ENCODE assay signal across 35 mouse cellular contexts in the genomic region with DNA sequence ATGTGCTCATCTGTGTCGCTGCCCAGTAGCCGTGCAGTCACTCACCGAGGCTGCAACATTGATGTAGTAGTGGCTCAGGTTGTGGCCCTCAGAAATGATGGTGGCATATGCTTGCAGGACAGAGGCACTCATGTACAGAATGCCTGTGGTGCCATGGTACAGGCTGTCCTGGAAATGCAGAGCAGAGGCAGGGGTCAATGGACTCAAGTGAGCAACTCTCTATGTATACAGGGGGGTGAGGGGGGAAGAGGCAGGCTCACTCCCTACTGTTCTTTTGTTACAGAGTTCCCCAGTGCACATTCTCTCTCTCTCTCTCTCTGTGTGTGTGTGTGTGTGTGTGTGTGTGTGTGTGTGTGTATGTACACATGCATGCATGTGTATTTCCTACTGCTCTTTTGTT. TPM values are rescaled to one million over a fixed set of nuclear protein-coding genes. Genes with fewer than 3 reads are reported as not detected.
"Had no signal": no experiment of that assay in that cellular context is flagged by ENCODE, and none has a peak within 500 bp of the region (broad histone marks: within the 10 kb centered on the region; RNA-seq: fewer than 3 reads in every experiment).

No protein-coding gene starts in this region.

- H3K27ac ChIP-seq: heart, adult 2 months; heart, embryonic 10.5 days; heart, embryonic 13.5 days; heart, embryonic 15.5 days; hindbrain, embryonic 10.5 days; hindbrain, embryonic 12.5 days; hindbrain, embryonic 13.5 days; hindbrain, embryonic 14.5 days; hindbrain, embryonic 15.5 days; hindbrain, postnatal 0 days; intestine, embryonic 15.5 days; kidney, embryonic 15.5 days; kidney, postnatal 0 days; layer of hippocampus, adult 2 months had no signal

- H3K4me3 ChIP-seq: heart, adult 2 months; heart, embryonic 10.5 days; heart, embryonic 12.5 days; heart, embryonic 13.5 days; heart, embryonic 15.5 days; hindbrain, embryonic 10.5 days; hindbrain, embryonic 12.5 days; hindbrain, embryonic 13.5 days; hindbrain, embryonic 15.5 days; intestine, embryonic 15.5 days; kidney, embryonic 15.5 days; layer of hippocampus, adult 2 months had no signal

- H3K36me3 ChIP-seq: heart, embryonic 10.5 days; heart, embryonic 12.5 days; heart, embryonic 13.5 days; heart, embryonic 15.5 days; hindbrain, embryonic 10.5 days; hindbrain, embryonic 12.5 days; hindbrain, embryonic 13.5 days; hindbrain, embryonic 15.5 days; intestine, embryonic 15.5 days; kidney, embryonic 15.5 days had no signal

- H3K9ac ChIP-seq: heart, embryonic 12.5 days; heart, embryonic 13.5 days; heart, embryonic 15.5 days; hindbrain, embryonic 12.5 days; hindbrain, embryonic 13.5 days; hindbrain, embryonic 14.5 days; hindbrain, embryonic 15.5 days; intestine, embryonic 15.5 days; kidney, embryonic 15.5 days had no signal

- H3K4me1 ChIP-seq: heart, embryonic 10.5 days; heart, embryonic 13.5 days; heart, embryonic 15.5 days; hindbrain, embryonic 12.5 days; hindbrain, embryonic 13.5 days; hindbrain, embryonic 15.5 days; intestine, embryonic 15.5 days; kidney, embryonic 15.5 days had no signal

- H3K9me3 ChIP-seq: heart, embryonic 10.5 days; heart, embryonic 12.5 days; heart, embryonic 13.5 days; heart, embryonic 15.5 days; hindbrain, embryonic 10.5 days; hindbrain, embryonic 12.5 days; hindbrain, embryonic 13.5 days; hindbrain, embryonic 15.5 days; intestine, embryonic 15.5 days; kidney, embryonic 15.5 days had no signal

- ATAC-seq: hindbrain, embryonic 16.5 days; hindbrain, postnatal 0 days; inflammation-experienced regulatory T-cells, adult 6 months; intestine, embryonic 15.5 days; intestine, embryonic 16.5 days; intestine, postnatal 0 days had no signal

- DNase-seq: heart, adult 2 months; heart, postnatal 10 days; heart, postnatal 36 days; heart, postnatal 4 days; kidney, adult 11 months; kidney, adult 18-20 months; kidney, adult 2 months; kidney, adult 8-10 months; kidney, adult 9 months; kidney, postnatal 10 days; kidney, postnatal 14 days; kidney, postnatal 36 days; kidney, postnatal 4 days; layer of hippocampus, adult 9-11 months; layer of hippocampus, postnatal 36 days had no signal

- H3K27me3 ChIP-seq: heart, embryonic 12.5 days; heart, embryonic 13.5 days; heart, embryonic 15.5 days; hindbrain, embryonic 12.5 days; hindbrain, embryonic 13.5 days; hindbrain, embryonic 15.5 days; intestine, embryonic 15.5 days; kidney, embryonic 15.5 days had no signal

- H3K4me2 ChIP-seq: heart, embryonic 11.5 days; heart, embryonic 12.5 days; heart, embryonic 13.5 days; heart, embryonic 15.5 days; hindbrain, embryonic 12.5 days; hindbrain, embryonic 13.5 days; hindbrain, embryonic 14.5 days; hindbrain, embryonic 15.5 days; intestine, embryonic 15.5 days; kidney, embryonic 15.5 days had no signal

RNA-seq across cellular contexts. Expression of a gene that starts 20.9 kb away (rescaled TPM):
- total RNA-seq: hematopoietic stem cell, adult 5-6 weeks had no signal
- polyA plus RNA-seq: inflammation-experienced regulatory T-cells, adult 6 months had no signal

RNA-seq across cellular contexts. Expression of a gene that starts 52.3 kb away (rescaled TPM):
- total RNA-seq: hematopoietic stem cell, adult 5-6 weeks had no signal
- polyA plus RNA-seq: inflammation-experienced regulatory T-cells, adult 6 months had no signal
